Mouse (Mus musculus): ENCODE measurements around the gene Hoxc8. TPM values are rescaled to one million over a fixed set of nuclear protein-coding genes. Genes with fewer than 3 reads are reported as not detected.

Gene Hoxc8
- polyA plus RNA-seq, 1 experiment from 2014 or later = 0.20 TPM

DNA sequence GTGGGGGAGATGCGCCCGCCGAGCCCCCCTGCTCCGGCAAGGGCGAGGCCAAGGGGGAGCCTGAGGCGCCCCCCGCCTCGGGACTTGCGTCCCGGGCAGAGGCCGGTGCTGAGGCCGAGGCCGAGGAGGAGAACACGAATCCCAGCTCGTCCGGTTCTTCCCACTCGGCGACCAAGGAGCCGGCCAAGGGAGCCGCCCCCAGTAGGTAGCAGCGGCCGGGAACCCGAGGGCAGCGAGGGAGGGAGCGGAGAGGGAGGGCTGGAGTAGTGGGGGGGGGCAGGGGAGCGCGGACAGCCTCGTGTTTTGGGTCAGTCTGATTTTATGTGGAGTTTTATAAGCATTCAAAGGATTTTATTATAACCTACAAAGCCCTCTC is 35.4 kb upstream of the Hoxc8 start:
- no peak for DNase-seq
- H3K4me3 ChIP-seq (replicated peaks) = no peak overlapping the region

DNA sequence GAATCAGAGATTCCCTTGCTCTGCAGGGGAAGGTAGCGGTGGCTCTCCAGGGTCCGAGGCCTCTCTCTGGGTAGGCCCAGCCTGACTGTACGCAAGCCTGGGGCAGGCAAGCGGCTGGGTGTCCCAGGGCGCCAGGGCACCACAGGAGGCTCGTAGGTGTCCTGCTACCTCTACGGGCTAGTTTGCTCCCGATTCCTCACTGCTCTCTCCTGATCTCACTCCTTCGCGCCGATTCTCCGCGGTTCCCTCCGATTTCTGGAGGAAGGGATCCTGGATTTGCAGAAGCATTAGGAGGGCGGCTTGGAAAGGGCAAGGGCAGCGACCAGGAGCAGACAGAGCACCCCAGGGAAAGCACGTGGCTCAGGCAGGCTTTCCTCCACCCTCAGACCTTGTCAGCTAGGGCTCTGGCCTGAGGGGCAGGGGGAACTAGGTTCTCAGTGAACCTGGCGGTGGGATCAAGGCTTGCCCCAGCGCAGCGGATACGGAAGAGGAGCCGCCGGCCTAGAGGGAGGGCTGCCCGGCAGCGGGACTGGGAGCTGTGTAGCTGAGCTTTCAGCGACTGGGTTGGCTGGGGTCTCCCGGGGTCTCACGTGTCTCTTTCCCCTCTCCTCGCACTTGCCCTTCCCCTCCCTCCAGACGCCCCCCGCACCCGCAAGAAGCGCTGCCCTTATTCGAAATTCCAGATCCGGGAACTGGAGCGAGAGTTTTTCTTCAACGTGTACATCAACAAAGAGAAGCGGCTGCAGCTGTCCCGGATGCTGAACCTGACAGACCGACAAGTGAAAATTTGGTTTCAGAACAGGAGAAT is 34.4 kb upstream of the Hoxc8 start:
- Histone ChIP-seq H3K4me2 (no peak overlapping the region), H3K36me3 (no peaks in the 10 kb centered on the region), H3K4me3 (replicated peaks) (no peak overlapping the region), H3K27me3 (peaks cover 99% of the 10 kb centered on the region), H3K27ac (no peak overlapping the region), H3K4me1 (replicated peaks) (no peaks in the 10 kb centered on the region), H3K9ac (no peak overlapping the region), H3K9me3 (replicated peaks) (no peaks in the 10 kb centered on the region)
- ATAC-seq (ENCODE audit: low read depth) (no peak), DNase-seq (no peak)
- 2% methylated on average over 40 of the region's 40 CpGs for WGBS (ENCODE audit: insufficient replicate concordance)

More for the DNA sequence above, 35.4 kb upstream of the Hoxc8 start:
- no peak overlapping the region for H3K27ac ChIP-seq
- ATAC-seq (ENCODE audit: low read depth) = no peak
- H3K36me3 ChIP-seq = no peaks in the 10 kb centered on the region
- H3K9ac ChIP-seq = no peak overlapping the region
- H3K9me3 ChIP-seq (replicated peaks) = no peaks in the 10 kb centered on the region
- no peaks in the 10 kb centered on the region for H3K4me1 ChIP-seq (replicated peaks)
- no peak overlapping the region for H3K4me2 ChIP-seq
- 2% methylated on average over 28 of the region's 28 CpGs for WGBS (ENCODE audit: insufficient replicate concordance)
- peaks cover 99% of the 10 kb centered on the region for H3K27me3 ChIP-seq

DNA sequence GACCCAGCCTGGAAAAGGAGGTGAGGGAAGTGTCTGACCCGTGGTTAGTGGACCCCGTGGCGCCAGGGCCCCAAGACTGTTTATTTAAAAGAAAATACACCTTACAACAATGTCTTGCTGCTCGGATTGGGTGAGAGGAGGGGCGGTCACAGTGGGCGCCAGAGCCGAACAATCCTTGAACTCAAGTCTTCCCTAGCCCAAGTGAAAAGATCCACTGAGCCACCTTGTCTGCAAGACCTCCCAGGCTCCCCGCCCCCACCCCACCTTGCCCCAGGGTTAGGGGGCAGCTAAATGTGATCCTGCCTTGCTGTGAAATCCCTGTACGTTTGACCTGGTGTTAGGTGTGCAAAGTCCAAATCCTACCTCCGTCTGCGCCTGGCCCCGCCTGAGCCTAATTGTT is 33.5 kb upstream of the Hoxc8 start:
- no peak overlapping the region for H3K4me3 ChIP-seq (replicated peaks)
- no peaks in the 10 kb centered on the region for H3K9me3 ChIP-seq (replicated peaks)
- no peaks in the 10 kb centered on the region for H3K36me3 ChIP-seq
- peaks cover 99% of the 10 kb centered on the region for H3K27me3 ChIP-seq
- H3K9ac ChIP-seq = no peak overlapping the region
- H3K4me2 ChIP-seq = no peak overlapping the region
- H3K4me1 ChIP-seq (replicated peaks) = no peaks in the 10 kb centered on the region
- ATAC-seq (ENCODE audit: low read depth) (no peak), DNase-seq (no peak)
- H3K27ac ChIP-seq = no peak overlapping the region
- 2% methylated on average over 12 of the region's 12 CpGs for WGBS (ENCODE audit: insufficient replicate concordance)

DNA sequence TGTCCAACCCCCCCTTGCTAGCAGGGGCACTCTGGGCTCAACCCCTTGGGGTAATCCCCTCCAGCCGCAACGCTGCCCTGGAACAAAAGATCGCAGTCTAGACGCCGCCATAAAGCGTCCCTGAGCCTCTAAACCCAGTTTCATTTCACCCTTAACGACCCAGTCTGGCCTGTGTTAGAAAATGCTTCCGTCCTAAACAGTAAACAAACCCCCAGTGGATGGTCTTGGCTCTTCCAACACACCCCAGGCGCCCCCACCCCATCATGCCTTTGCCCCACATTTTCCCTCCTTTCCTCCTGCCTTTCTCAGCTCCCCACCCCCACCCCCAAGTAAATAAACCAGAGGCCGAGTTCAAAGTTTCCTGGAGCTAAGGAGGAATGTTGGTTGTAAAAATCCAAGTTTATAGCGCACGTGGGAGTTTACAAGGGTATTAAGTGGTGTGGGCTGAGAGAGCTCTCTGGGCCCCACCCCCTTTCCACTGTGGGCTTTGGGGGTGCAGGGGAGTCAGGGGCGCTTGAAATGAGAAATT is 30.7 kb upstream of the Hoxc8 start:
- Histone ChIP-seq H3K9ac (no peak overlapping the region), H3K36me3 (no peaks in the 10 kb centered on the region), H3K27ac (no peak overlapping the region), H3K4me2 (no peak overlapping the region), H3K4me3 (replicated peaks) (no peak overlapping the region), H3K4me1 (replicated peaks) (no peaks in the 10 kb centered on the region), H3K27me3 (peaks cover 97% of the 10 kb centered on the region), H3K9me3 (replicated peaks) (no peaks in the 10 kb centered on the region)
- ATAC-seq (ENCODE audit: low read depth) (no peak), DNase-seq (no peak)
- 1% methylated on average over 13 of the region's 13 CpGs for WGBS (ENCODE audit: insufficient replicate concordance)

DNA sequence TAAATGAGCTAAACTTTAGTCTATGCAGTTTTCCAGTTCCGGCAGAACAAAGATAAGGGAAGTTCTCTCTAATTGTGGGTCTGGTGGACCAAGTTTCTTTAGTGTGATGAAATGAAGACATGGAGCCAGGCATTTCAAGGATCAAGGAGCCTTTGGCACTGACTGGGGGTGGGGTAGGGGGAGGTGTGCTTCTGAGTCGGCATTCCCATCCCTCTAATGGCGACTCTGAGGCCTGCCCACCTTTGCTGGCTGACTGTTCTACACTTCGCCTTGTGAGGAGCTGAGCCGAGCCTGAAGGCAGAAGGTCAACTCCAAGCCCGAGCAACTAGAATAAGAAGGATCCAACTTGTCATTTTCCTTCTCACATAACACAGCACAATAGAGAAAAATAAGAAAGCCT is 28.7 kb upstream of the Hoxc8 start:
- no peak for DNase-seq
- Histone ChIP-seq H3K9ac (no peak overlapping the region), H3K9me3 (replicated peaks) (no peaks in the 10 kb centered on the region), H3K4me3 (replicated peaks) (no peak overlapping the region), H3K27ac (no peak overlapping the region), H3K36me3 (no peaks in the 10 kb centered on the region), H3K4me1 (replicated peaks) (0 out of 2 replicates have a peak, but pooled peaks cover 1% of the 10 kb centered on the region), H3K27me3 (peaks cover 97% of the 10 kb centered on the region), H3K4me2 (no peak overlapping the region)
- WGBS (ENCODE audit: insufficient replicate concordance) = 4% methylated on average over 6 of the region's 6 CpGs
- no peak for ATAC-seq (ENCODE audit: low read depth)

DNA sequence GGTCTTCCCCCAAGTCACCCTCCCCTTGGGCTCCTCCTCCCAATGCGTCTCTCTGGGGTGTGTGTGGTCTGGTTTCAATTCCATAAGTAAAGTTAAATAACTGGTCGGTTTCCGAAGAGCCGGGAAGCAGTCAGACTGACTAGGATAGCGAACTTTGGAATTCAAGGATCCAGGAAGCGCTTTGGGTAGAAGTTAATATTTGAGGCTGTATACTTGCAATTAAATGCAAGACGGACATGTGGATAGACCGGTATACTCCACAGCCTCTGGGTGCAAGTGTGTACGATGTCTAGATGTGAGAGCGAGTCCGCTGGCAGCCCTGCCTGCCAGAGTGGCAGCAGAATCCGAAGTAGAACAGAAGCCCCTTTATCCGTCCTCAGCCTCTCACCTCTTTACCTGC is 27.9 kb upstream of the Hoxc8 start:
- ATAC-seq (ENCODE audit: low read depth) (no peak), DNase-seq (no peak)
- Histone ChIP-seq H3K4me2 (no peak overlapping the region), H3K27ac (no peak overlapping the region), H3K27me3 (peaks cover 97% of the 10 kb centered on the region), H3K9ac (no peak overlapping the region), H3K36me3 (no peaks in the 10 kb centered on the region), H3K4me3 (replicated peaks) (no peak overlapping the region), H3K9me3 (replicated peaks) (no peaks in the 10 kb centered on the region), H3K4me1 (replicated peaks) (0 out of 2 replicates have a peak, but pooled peaks cover 2% of the 10 kb centered on the region)
- WGBS (ENCODE audit: insufficient replicate concordance) = 2% methylated on average over 13 of the region's 13 CpGs

DNA sequence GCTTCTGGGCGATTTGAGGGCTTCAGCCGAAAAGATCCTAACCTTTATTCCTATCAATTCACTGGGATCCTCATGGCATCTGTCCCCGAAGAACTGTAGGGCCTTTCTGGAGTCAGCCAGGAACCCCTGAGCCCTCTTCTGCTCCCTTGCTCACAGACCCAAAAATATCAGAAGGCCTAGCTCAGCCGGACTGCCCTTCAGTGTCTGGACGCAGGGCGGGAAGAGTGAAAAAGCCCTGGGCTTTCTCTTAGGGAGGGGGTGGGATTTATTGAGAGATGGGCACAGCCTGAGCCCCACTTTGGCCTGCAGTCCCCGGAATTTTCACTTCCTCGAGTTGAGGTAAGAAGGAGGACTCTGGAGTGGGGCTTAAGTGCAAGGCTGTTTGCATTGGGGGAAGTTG is 27.1 kb upstream of the Hoxc8 start:
- Histone ChIP-seq H3K9me3 (replicated peaks) (no peaks in the 10 kb centered on the region), H3K36me3 (no peaks in the 10 kb centered on the region), H3K4me3 (replicated peaks) (no peak overlapping the region), H3K9ac (no peak overlapping the region), H3K4me2 (no peak overlapping the region), H3K4me1 (replicated peaks) (0 out of 2 replicates have a peak, but pooled peaks cover 2% of the 10 kb centered on the region), H3K27ac (no peak overlapping the region), H3K27me3 (peaks cover 96% of the 10 kb centered on the region)
- no peak for ATAC-seq (ENCODE audit: low read depth)
- DNase-seq = no peak
- 4% methylated on average over 8 of the region's 8 CpGs for WGBS (ENCODE audit: insufficient replicate concordance)

DNA sequence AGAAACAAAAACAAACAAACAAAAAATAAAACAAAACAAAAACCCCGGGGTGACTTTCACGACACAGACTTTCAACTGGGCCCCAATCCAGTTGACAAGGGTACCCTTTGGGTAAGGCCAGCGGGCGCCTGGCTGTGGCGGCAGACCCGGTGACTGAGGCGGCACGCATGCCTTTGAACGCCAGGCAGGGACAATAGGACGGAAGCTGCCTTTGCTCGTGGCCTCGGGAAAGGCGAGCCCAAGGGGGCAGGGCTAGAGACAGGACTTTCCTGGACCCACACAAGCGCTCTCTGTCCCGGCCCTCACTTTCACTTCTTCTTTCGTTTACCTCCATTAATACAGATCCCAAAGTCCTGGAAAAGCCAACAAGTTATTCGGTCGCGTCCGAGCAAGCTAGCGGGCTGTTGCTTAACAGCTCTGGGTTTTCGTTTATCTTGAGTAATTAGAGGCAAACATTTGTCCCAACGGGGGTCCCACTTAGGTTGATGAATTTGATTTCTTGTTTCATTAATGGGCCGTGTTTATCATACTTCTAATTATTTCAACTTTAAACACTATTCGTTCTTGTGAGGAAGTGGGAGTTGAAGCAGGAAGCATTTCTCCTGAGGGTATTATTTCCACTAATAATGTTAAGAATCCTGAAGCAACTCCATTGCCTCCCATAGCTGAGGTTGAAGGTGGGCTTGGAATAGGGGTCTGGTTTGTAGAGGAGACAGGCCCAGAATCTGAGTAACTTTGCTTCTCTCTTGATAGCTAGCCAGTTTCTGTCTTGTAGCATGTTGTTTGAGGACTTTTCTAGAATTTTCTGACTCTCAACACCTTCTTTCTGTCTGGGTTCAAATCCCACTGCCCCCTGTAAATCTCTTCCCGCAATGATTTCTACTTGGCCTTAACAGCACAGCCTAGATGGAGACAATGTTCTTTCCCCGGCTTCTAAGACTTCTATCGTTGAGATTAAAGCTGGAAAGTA is 26.5 kb upstream of the Hoxc8 start:
- 2% methylated on average over 28 of the region's 28 CpGs for WGBS (ENCODE audit: insufficient replicate concordance)
- Histone ChIP-seq H3K9ac (no peak overlapping the region), H3K27ac (no peak overlapping the region), H3K27me3 (peaks cover 96% of the 10 kb centered on the region), H3K4me2 (no peak overlapping the region), H3K36me3 (no peaks in the 10 kb centered on the region), H3K4me1 (replicated peaks) (0 out of 2 replicates have a peak, but pooled peaks cover 2% of the 10 kb centered on the region), H3K4me3 (replicated peaks) (no peak overlapping the region), H3K9me3 (replicated peaks) (no peaks in the 10 kb centered on the region)
- DNase-seq (no peak), ATAC-seq (ENCODE audit: low read depth) (no peak)

DNA sequence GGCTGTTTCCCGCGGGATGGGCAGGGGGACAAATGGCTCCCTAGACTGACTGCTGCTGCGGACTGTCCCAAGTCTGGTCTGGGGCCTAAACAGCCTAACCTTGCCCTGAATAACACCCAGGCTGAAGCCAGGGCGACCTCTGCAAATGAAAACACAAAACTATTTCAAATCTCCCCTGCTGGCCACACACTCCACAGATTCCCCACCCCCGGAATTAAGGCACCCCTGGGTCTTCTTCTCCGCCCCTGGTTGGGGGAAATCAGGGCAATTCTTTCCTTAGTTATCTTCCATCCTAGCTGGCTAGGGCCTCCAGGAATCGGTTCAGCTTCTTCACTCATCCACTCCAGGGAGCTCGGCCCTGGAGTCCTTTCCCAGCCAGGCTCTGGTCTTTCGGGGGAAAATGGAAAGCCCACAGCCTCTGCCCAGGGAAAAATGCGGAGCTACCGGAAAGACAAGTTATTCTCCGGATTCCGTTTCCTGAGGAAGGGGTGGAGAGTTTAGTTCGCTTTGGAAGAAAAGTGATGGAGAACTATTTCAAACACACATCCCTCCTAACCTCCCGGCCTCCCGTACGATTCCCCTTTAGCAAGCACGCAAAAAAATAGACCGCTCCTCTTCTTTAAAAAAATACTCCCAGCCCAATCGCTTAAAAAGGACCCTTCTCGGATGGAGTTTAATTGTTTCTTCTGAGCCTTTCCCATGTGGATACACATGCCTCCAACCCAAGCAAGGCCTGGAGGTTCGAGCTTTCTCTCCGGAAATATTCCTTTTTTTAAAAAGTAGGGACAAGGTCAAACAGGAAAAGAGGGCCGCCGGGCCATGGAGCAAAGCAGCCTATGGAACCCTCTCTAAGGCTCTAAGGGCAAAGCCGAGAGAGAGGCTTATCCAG is 25.2 kb upstream of the Hoxc8 start:
- 0 out of 2 replicates have a peak, but pooled peaks cover 2% of the 10 kb centered on the region for H3K4me1 ChIP-seq (replicated peaks)
- H3K4me3 ChIP-seq (replicated peaks) = no peak overlapping the region
- H3K27ac ChIP-seq = no peak overlapping the region
- no peak for DNase-seq
- peaks cover 98% of the 10 kb centered on the region for H3K27me3 ChIP-seq
- H3K4me2 ChIP-seq = no peak overlapping the region
- 5% methylated on average over 26 of the region's 26 CpGs for WGBS (ENCODE audit: insufficient replicate concordance)
- no peak overlapping the region for H3K9ac ChIP-seq
- H3K36me3 ChIP-seq = no peaks in the 10 kb centered on the region
- no peaks in the 10 kb centered on the region for H3K9me3 ChIP-seq (replicated peaks)
- ATAC-seq (ENCODE audit: low read depth) = no peak

DNA sequence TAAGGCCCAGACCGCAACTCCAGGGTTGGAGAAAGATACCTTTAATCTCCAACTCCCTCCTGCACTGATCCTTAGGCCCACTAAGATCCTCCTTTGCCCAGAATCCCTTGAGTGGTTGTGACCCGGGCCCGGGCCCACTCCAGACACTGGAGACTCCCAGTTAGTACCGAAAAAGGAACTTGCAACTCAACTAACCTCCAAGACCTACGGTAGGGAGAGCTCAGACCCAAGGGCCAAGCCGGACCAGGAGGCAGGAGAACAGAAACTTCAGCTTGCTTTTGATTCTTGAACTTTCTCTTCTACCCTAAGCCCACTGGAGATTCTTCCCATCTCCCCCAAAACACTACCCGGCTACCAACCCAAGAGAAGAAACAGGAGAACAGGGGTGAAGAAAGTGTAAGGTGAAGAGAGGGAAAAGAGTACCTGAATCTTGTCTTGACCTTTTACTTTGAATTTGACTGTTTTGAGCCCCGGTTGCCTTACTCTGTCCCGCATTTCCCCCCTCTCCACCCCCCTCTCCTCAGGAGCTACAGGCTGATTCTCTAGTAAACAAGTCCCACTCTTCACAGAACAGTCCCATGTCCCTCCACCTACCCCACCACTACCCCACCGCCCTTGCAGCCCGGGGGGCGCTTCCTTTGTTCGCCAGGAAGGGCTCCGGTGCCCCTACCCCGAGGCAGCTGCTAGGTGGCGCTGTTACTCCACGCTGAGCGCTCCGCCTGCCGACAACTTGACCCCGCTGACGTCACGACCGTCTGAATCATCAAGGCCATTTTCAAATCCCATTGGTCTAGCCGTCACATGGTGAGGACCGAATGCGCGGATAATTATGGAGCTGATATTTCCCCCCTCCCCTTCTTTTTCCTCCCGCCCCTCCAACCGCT is 24.3 kb upstream of the Hoxc8 start:
- no peaks in the 10 kb centered on the region for H3K36me3 ChIP-seq
- peak; percentile 23 for DNase-seq
- peaks cover 98% of the 10 kb centered on the region for H3K27me3 ChIP-seq
- H3K9ac ChIP-seq = no peak overlapping the region
- 4% methylated on average over 28 of the region's 30 CpGs for WGBS (ENCODE audit: insufficient replicate concordance)
- H3K4me3 ChIP-seq (replicated peaks) = no peak overlapping the region
- H3K4me1 ChIP-seq (replicated peaks) = 0 out of 2 replicates have a peak, but pooled peaks cover 2% of the 10 kb centered on the region
- no peaks in the 10 kb centered on the region for H3K9me3 ChIP-seq (replicated peaks)
- H3K4me2 ChIP-seq = no peak overlapping the region
- H3K27ac ChIP-seq = no peak overlapping the region
- no peak for ATAC-seq (ENCODE audit: low read depth)
